Mouse (Mus musculus): ENCODE data around the gene Arl4c.

Gene Arl4c

DNA sequence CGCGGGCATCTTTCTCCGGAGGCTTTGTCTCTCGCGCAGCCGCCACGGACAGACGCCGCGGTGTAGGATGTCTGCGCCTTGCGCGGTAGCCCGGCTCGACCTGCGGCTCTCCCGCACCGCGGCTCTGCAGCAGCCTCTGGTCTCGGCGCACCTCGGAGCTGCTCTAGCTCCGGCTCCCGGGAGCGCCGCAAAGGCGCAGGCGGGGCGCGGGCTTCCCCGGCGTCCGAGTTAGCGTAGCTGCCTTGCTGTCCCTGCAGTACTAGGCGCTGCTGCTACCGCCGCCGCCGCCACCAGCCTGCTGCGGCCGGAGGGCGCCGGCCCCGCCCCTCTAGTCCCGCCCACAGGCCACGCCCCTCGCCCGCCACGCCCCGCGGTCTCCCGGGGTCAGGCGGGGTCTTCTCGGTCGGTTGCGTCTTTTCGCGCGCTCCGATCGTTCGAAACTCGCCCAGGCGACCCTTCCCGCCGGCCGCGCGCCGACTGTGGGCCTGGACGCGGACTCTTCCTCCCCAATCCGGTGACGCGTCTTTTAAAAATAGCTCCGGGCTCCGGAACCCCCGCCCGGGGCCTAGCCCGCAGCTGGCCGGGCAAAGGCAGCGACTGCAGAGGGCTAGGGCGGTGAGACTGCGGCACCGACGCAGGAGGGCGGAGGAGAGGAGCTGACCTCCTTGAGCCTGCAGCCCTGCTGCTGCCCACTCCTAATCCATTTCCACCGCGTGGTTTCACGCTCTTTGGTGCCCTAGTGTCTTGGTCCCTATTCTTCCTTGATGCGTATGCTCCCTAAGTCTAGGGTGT, at the start of gene Arl4c:
Arl4c (minus strand) TSS at position 352 of the 792 bp plus-strand sequence.
- peak; percentile 84 for DNase-seq

DNA sequence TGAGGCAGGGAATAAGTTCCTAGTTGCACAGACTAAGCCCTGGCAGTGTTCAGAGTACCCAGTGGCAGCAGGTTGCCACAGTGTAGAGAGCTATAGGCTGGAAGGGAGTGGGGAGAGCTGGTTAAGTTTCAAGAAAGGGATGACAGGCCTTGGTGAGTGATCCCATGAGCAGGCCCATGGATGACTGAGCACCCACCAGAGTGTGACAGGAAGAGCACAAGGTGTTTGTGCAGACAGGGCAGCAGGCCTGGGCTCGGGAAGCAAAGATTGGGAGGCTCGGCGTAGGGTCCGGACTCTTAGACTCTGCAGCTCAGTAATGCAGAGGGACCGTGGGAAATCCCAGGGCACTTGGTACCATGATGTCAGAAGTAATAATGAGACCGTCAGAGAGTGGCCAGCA, 49.3 kb upstream of the Arl4c start:
- no peak for DNase-seq

- no peak for DNase-seq
Observed at GRCm38 (mm10) chr1:88750576-88750975, 48.6 kb upstream of the Arl4c start.

- no peak for DNase-seq
Observed at GRCm38 (mm10) chr1:88750126-88750525, 48.1 kb upstream of the Arl4c start.

DNA sequence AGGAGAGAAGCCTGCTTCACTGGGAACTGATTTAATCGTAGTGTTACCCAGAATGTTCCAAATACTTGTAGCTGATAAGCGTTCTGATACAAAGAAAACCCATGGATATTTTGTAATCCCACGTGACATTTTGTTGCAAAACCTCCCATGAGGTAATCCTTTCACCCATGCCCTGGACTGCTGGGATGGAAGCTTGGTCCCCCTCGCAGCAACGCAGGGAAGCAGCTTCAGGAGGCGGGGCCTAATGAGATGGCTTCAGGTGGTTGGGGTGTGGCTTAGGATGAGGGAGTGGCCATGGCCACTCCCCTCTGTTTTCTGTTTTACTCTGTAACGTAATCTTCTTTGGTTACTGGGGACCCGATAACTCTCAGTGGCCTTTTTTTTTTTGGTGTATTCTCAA, 47.1 kb upstream of the Arl4c start:
- no peak for DNase-seq

DNA sequence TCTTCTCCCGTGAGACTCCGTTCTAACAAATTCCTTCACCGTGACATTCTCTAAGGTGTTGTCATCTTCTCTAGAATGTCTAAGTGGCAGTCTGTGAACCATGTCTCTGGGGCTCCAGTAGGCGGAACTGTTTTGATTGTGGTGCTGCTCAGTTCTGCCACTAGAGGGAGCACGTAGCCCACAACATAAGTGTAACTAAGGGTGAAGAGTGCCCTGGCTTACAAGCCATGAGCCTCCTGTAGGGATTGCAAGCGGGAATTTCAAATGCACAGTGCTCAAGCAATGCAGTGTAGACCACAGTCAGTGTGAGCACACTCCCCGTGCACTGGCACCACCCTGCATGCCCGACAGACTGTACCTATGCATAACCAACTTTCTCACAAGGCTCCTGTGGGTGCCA, 43.2 kb upstream of the Arl4c start:
- peak; percentile 80 for DNase-seq

DNA sequence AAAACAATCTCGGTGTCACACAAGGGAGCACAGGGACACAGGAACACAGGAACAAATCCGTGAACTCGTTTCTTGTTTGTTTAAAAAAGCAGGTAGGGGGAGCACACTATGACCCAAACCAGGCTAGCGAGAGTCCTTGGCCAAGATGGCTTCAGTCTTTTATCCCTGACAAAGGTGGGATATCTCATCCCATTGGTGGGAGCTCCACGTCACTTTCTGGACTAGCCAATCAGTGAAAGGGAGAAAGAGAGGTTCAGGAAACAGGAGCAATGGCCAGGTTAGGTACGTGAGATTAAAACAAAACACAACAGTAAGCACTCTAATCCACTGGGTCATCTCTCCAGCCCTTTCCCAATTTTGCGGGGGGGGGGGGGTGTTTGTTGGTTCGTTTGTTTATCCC, 42.2 kb upstream of the Arl4c start:
- no peak for DNase-seq

- peak; percentile 61 for DNase-seq
Observed at GRCm38 (mm10) chr1:88742372-88742771, 40.4 kb upstream of the Arl4c start.

DNA sequence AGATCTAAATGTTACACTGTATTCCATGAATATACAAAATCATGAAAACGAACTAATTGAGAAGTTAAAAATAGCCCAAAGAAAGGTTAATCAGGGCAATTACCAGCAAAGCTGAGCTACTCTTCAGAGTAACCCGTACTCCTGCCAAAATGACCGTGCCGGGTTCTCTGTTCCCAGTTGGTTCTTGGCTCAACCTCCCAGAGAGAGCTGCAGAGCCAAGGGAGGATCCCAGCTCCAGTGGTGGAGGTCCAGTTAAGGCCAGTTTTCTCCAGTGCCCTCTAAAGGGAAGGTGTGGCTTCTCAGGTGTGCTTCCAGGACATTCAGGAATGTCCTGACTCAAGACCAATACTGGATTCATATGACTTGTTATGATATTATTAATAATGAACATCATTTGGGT, 37.5 kb upstream of the Arl4c start:
- peak; percentile 17 for DNase-seq

DNA sequence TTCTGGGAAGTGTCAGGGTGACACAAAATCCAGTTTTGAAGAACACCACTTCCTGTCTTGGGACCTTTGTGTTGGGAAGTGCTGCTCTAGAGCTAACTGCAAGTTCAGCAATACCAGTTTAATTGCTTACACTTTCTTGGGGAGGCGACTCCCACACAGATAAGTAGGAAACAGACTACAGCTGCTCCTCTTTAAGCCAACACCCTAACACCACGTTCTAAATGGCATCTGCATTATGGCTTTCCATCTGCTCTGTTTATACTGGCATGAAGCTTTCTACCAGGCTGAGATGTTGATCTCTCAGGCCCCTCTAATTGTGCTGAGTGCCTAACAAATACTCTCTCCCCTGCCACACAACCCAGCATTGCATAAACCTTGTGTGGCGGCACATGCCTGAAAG, 36.9 kb upstream of the Arl4c start:
- no peak for DNase-seq

GRCm38 (mm10) chr1:88729496-88729895, 27.5 kb upstream of the Arl4c start:
- DNase-seq = no peak

- no peak for DNase-seq
Observed at GRCm38 (mm10) chr1:88727369-88727768, 25.3 kb upstream of the Arl4c start.

- no peak for DNase-seq
Observed at GRCm38 (mm10) chr1:88725716-88726115, 23.7 kb upstream of the Arl4c start.

GRCm38 (mm10) chr1:88720626-88721229, 18.7 kb upstream of the Arl4c start:
- DNase-seq = no peak

- no peak for DNase-seq
Observed at GRCm38 (mm10) chr1:88718563-88718962, 16.5 kb upstream of the Arl4c start.

GRCm38 (mm10) chr1:88717736-88718135, 15.7 kb upstream of the Arl4c start:
- no peak for DNase-seq

DNA sequence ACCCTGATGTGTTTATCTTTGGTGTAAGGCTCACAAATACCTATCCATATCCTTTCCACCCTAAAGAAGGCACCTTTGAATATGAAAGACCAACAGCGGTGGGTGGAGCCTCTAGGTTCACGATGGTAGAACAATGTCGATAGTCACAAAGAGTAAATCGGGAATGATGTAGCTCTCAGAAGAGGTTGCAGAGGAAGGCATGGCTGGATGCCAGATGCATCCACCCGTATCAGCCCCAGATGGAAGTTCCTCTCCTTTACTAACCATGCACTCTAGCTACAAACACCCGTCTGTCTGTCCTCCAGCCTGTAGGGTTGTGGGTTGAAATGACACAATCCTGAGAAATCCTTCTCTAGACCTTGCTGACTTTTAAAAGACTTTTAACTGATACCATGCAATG, 10.0 kb upstream of the Arl4c start:
- DNase-seq = no peak

GRCm38 (mm10) chr1:88708646-88709305, 6.8 kb upstream of the Arl4c start:
- DNase-seq = no peak

DNA sequence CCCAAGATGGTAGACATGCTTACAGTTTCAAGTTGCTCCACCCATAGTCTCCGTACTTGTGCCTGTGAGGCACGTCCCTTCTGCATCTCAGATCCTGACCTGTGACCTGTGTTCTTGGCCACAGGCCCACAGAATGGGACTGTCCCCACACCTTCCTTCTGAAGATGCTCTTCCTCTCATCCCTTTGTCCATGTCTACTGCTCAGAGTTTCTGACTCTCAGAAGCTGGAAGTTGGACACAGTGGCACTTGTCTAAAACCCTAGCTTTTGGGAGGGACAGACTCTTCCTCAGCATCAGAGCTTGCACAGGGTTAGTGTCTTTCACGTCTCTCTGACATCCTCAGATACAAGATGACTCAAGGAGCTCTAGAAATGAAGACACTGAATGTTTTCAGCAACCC, 6.2 kb upstream of the Arl4c start:
- DNase-seq = no peak

DNA sequence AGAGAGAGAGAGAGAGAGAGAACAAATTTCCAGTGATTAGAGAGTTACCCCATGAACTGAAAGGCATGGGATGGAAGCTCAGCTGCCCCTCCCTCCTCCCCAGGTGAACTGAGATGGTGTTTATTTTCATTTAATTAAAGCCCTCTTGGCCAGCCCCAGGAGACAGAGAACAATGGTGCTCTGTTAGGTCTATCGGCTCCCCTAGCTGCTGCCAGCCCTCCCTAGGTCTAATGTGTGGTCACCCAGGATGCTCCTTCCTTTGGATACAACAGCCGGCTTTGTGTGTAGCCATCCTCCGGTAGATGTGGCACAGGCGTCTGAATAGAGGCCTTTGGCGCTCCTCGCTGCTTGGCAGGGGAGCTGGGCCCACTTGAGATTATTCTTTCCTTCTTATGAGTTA, 5.5 kb upstream of the Arl4c start:
- no peak for DNase-seq

DNA sequence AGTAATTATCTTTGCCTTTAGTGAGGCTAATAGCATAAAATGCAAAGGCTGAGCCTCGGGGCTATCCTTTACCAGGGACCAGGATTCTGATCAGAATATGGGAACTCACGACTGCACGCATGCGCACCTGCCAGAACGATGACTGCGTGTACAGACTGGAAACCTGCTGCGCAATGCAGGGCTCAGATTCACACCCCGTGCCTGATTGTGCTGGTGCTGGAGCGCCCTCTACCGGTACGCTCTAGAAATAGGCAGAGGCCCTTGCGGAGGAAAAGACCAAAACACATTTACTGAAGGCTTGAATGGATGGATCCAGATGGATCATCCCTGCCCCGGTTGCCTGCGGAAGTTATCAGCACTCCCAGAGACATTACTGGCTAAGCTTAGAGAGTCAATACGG, 3.8 kb upstream of the Arl4c start:
- peak; percentile 96 for DNase-seq

DNA sequence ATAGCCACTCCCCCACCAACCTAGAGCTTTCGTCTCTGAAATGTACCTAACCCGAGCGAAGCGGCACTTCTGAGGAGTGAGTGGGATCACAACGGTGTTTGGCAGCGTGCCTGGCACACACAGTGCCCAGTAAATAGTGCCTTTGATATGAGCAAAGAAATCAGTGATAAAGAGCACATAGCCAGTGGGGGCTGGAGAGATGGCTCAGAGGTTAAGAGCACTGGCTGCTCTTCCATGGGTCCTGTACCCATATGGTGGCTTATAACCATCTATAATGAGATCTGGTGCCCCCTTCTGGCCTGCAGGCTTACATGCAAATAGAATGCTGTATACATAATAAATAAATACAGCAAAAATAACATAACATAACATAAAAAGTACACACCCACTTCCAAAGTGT, 3.0 kb upstream of the Arl4c start:
- DNase-seq = peak; percentile 27

DNA sequence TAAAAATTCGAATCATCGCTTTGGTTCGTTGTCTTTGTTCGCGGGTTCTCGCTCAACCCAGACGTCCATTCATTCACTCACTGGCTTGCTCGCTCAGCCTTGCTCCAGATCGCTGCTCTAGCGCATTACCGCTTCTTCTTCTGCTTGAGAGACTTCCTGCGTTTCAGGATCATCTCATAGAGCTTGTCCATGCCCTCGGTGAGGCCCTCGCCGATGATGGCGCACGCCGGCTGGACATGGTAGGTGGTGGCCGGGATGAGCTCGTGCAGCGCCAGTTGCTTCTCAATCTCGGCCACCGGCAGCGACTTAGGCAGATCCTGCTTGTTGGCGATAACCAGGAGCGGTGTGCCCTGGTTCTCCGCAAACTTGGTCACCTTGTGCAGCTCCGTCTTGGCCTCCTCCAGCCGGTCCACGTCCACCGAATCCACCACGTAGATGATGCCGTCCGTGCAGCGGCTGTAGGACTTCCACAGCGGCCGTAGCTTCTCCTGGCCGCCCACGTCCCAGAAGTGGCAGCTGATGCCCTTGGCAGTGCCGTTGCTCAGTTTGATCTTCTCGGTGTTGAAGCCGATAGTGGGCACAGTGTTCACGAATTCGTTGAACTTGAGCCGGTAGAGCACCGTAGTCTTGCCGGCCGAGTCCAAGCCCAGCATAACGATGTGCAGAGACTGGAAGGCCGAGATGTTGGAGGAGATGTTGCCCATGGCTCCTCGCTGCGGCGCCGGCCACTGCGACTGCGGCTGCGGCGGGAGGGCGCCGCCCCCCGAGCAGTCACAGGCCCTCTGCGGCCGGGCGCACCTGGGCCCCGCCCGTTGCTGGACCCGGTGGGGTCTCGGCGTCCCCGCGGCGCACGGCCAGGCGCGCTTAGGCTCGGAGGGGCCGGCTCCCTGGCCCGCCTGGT, 810 bp downstream of the Arl4c start:
- peak; percentile 63 for DNase-seq

Data from cerebellum, adult 8-10 months (tissue).